Mouse (Mus musculus) layer of hippocampus, adult 18-20 months (tissue): ENCODE measurements around the gene Lrrc8a. TPM values are rescaled to one million over a fixed set of nuclear protein-coding genes. Genes with fewer than 3 reads are reported as not detected.
A peak's percentile ranks its signal among the peaks of the same experiment; 100 is the strongest.

Experiments used
- DNase-seq, 2 experiments: peaks; one replicate each; pipeline ENCODE4 v3.0.0; 2022; ENCODE audit warnings: low spot score in 2 of 2
- total RNA-seq, 2 experiments: library from RNA; stranded (reverse); gene quantifications; 2 replicates each; pipeline ENCODE4 v1.2.3; 2021

Lrrc8a gene
- total RNA-seq, 2 experiments from 2014 or later: 61.5 to 62.8 TPM

DNA sequence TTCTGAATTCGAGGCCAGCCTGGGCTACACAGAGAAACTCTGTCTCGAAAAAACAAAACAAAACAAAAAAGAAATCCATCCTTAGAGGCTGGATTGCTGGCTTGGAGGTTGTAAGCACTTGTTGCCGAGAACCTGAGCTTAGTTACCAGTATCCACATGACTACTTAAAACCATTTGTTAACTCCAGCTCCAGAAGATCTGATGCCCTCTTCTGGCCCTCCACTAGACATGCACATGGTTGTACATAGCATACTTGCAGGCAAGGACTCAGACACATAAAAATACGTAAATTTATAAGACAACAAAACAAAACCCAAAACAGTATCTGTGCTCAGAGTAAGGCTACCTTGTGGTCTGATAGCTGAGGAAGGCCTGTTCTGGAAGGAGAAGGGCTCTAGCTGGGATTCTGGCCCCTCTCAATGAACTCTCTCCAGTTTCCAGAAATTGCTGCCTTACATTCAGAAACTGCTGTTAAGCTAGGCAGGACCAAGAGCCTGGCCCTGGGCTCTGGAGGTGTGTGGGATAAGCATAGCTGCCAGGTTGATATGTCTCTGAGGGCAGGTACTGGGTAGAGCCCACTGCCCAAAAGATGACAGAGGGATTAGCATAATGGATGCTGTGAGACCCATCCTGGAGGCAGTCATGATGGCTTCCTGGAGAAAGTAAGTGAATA lies 23.7 kb downstream of the Lrrc8a start:
- DNase-seq: no peak

DNA sequence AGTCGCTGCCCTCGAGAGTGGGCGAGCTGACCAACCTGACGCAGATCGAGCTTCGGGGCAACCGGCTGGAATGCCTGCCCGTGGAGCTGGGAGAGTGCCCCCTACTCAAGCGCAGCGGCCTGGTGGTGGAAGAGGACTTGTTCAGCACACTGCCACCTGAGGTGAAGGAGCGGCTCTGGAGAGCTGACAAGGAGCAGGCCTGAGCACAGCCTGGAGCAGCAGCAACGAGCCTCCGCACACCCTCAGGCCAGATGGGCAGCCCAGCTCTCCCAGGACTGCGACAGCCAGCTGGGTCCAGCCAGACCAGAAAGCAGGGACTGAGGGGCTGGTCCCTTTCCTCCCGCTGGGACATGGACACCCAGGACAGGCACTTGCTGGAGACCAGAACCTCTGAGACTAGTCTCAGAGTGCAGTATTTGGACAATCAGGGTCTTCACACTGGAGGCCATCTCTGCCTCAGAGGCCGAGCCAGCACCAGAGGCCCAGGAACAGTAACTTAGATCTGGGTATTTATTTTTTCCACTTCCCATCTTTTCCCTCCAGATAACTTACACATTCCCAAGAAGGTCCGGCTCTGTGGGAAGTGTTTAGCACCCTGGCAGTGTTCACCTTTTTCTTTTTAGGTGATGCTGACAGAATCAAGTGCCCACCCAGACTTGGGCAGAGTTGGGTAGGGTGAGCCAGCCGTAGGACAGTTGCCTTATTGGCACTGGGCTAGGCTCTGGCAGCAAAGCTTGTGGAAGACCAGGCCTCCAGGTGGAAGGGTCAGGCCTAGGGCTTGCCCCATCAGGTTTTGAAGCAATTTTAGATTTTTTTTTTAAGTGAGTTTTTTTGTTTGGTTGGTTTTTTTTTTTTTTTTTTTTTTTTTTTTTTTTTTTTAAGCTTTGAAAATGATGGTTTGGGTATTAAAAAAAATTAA lies 24.7 kb downstream of the Lrrc8a start:
- DNase-seq: no peak

DNA sequence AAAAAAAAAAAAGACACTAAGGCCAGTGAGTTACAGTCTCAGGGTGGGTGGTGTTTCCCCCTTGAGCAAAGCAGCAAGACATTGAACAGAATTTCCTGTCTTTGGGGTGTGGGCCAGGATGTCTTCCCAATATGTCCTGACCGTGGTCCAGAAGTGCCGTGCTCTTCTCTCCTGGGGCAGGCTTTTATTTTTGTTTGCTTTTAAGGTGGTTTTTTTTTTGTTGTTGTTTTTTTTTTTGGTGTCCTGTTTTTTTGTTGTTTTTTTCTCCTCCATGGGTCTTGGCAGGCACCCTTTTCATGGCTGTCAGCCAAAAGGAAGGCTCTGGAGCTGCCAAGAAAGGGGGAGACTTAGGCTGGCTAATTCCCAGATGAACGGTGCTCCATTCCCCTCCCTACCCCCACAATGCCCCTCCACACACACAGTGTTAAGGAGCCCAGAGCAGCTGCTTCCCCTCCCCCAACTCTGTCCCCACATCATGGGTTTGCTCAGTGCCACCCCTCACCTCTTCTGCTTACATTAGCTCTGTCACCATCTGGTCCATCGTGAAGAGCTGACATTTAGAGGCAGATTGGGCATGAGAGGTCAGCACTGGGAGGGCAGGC lies 25.4 kb downstream of the Lrrc8a start:
- peak; percentile 28 to 68 for DNase-seq

DNA sequence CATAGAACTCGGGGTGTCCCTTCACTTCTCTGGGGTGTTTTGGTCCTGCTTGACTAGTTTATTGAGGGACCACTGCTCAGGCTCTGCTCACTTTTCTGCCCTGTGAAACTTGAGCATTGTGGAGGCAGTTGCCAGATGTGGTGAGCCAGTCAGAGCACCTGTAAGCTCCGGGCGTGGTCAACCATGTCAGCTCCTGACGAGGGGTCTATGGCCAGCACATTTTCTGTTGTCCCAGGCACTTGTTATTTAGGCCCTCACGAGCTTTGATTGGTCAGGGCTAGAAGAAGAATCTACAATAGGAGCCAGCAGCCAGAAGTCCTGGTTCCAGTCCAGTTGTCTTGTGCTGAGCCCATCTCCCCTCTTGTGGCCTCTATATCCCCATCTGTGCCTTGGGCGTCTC lies 26.3 kb downstream of the Lrrc8a start:
- no peak for DNase-seq

DNA sequence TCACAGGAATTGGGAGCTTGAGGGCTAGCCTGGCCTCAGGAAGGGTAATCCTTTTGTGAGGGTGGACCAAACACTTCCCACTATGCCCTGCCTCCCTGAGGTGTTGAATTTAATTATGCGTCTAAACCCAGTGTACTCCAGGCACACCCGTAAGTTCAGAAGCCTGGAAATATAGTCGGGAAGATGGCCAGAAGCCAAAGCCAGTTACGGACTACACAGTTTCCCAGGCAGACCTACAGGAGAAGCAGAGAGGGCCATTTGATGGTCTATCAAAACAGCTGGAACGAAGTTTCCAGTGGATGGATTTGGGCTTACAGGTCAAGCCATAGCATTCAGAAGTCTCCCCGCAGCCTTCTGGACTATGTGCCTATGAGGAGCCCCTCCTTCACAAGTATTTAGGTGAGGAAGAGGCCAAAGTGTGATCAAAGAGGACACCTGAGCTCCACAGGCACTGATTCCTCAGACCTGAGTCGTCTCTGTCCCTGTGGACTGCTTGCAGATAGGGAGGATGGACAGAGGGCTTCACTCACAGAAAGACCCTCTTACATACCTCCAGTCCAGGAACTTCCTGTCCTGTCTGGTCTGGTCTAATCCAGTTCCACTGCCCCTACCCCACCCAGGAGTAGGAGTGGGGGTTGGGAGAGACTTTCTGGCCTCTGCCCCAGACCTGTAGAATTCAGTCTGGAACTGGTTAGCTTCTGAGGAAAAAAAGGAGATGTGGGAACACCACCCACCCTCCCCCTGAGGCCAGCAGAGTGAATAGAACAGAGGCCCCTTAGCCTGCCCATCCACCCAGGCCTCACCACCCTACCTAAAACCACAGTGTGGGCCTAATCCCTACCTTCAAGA lies 27.4 kb downstream of the Lrrc8a start:
- no peak for DNase-seq

DNA sequence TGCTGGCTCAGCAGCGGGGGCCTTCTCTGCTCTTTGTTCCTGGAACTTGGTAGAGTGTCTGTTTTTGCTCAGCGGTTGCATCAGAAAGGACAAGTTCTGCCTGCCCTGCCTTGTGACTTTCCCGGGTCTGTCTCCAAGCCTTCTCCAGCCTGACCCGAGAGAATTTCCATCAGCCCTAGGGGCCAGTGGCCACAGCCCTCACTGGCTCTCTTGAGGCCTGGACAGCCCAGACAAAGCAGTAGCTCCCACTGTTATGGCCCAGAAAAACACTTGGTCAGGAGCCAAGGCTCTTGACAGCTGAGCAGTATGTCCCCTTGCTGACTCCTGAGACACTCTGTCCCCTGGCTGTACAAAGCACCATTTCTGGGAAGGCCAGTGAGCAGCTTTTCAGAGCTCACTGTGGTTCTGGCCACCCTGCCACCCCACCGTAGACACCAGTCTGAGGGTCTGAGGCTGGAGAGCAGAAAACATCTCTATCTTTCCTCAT lies 28.3 kb downstream of the Lrrc8a start, which contains the start of gene Phyhd1:
Phyhd1 (plus strand) TSS at position 437 of the 487 bp plus-strand sequence.
- DNase-seq: peak; percentile 27 to 90

DNA sequence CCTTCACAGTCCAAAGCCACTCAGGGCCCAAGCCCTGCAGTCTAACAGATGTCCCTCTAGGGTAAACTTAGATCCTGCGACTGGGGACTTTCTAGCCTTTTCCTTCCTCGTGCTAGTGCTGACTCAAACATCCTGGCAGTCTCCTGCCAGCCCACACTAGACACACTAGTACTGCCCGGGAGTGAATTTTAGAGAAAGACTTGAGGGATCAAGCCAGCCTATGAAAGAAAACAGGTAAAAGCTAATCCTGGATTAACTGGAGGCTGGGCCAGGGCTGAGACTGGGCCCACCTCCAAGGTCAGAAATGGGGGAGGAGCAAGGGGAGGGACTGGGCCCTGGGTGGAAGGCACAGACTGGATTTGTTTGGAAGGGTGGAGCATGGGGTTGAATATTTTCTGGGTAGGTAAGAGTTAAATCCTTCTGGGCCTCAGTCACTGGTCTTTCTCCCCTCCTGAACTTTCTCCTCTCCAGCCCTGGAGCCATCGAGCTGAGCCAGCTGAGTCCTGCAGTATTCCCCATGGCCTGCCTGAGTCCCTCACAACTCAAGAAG lies 29.0 kb downstream of the Lrrc8a start:
- peak in 1 of 2 experiments; percentile 47 for DNase-seq

DNA sequence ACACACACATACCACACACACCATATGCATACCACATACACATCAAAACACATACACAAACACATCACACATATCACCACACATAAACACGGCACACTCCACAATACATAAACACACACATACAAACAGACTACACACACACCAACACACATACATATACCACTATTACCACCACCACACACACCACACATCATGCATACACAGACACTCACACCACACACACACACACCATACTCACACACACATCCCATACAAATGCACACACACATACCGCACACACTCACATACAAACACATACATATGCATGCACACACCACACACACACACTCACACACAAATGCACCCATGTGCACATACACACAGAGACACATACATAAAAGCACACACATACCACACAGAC lies 30.0 kb downstream of the Lrrc8a start:
- no peak for DNase-seq

DNA sequence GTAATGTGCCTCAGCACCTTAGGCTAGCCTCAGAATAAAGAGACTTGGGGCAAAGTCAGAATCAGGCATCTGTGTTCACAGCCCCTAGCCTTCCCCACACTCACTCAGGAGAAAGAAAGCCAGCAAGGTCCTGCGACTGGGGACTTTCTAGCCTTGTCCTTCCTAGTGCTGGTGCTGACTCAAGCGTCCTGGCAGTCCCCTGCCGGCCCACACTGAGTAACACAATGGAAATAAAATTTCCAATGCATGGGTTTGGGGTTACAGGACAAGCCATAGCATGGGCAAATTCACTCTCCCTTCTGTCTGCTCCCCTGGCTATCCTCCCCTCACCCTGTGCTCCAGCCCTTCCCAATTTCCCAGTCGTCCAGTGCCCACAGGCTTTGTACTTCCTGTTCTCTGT lies 30.9 kb downstream of the Lrrc8a start:
- no peak for DNase-seq

DNA sequence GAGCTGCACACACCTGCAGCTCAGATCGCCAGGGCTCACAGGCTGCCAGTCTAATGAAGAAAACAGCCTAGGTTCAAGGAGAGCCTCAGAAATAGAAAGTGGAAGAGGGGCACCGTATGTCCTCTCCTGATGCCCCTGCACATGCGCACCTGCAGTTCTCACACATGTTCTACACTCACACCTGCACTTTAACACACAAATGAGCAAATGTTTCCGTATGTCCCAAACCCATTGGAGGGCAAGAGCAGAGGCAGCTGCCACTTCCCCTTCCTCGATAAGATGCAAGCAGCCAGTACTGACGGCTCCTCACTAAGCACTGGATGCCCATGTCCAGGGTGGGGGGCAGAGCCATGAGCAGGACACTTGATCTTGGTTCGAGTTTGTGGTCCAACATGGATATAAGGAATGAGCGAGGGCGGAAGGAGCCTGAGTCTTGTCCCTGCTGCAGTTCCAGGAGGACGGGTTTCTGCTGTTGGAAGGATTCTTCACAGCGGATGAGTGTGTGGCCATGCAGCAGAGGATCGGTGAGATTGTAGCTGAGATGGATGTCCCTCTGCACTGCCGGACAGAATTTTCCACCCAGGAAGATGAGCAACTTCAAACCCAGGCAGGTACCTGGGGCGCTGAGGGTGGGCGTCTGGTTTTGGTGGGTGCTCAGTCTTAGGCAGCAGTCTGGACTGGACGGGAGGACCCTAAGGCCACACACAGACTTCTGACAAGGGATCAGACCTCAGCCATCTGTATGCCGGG lies 31.9 kb downstream of the Lrrc8a start:
- no peak for DNase-seq

DNA sequence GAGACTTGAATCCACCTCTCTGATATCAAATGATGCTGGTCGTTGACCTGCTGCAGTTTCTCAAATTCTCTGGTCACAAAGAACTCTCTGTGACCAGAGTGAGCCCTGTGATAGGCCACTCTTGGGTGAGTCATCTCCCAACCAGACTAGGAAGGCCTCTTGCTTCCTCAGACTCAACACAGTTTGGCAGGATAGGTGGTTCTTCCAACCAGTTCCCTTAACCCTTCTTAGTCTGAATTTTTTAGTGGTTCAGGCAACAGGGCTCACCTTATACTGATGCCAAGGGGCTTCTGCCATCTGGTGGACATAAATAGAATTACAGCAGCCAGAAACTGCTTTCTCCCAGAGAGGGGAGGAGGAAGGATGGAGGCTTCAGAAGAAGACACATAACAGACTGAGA lies 32.6 kb downstream of the Lrrc8a start:
- peak; percentile 48 to 83 for DNase-seq

DNA sequence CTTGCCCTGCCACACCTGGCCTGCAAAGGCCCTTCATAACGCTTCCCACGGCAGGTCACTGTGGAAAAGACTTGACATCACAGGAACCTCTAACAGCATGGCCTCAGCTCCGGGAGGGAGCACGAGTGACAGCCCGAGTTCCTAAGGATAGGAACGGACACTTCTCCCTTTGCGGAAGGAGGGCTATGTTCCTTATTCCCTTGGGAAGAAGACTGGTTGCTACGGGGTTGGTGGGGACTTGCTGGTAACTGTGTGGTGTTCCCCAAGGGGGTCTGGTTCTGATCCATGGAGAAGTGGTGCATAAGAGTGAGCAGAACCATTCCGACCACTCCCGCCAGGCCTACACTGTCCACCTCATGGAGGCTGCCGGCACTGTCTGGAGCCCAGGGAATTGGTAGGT lies 43.2 kb downstream of the Lrrc8a start, which contains the start of gene Gm28038:
Gm28038 (plus strand) TSS at position 301 of the 400 bp plus-strand sequence.
- no peak for DNase-seq

DNA sequence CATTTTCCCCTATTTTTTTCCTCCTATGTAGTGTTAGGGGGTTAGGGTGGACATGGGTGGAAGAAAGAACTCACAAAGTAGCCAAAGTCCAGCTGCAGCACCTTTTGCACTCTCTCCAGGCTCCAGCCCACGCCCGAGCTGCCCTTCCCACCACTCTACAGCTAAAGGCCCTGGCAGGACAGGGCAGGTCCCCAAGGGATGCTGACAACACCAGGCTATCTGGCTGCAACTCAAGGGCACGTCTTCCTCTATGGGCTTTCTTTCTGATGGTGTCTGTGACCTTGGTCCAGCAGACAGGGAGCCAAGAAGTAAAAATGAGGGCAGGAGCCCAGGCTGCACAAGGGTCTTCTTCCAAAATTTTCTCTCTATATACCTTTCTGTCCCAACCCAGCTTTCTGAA lies 44.1 kb downstream of the Lrrc8a start:
- DNase-seq: no peak

DNA sequence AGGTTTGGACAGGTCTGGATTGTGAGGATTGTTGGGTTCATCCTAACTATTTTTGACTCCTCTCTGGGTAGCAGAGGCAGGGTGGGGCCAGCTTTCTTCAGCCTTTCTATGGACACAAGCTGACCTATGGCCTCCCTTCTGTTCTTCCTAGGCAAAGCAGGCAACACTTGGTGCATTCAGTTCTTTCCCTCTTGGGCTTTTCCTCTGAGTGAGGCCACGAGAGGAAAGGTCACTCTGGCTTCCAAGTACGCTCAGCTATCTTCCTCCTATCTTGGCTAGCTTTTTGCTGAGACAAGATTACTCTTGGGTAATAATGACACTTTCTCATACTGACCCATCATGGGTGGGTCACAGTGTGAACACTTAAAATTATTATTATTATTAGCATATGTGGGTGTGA lies 45.7 kb downstream of the Lrrc8a start:
- DNase-seq: no peak

DNA sequence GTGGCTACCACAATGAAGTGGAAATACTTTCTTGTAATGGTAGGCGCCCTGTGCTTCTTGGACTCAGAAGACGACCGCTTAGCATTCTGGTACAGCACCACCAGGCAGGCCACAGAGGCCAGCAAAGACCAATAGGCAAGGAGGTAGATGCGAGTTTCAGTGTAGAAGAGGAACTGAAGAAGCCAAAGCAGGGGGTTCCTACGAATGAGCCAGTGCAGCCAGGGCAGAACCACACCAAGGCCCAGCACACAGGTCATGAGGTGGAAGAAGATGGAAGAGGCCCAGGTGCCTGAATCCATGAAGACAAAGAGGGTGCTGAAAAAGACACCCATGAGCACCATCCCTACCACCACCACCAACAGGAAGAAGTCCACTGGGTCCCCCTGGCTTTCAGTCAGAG lies 47.5 kb downstream of the Lrrc8a start:
- no peak for DNase-seq

DNA sequence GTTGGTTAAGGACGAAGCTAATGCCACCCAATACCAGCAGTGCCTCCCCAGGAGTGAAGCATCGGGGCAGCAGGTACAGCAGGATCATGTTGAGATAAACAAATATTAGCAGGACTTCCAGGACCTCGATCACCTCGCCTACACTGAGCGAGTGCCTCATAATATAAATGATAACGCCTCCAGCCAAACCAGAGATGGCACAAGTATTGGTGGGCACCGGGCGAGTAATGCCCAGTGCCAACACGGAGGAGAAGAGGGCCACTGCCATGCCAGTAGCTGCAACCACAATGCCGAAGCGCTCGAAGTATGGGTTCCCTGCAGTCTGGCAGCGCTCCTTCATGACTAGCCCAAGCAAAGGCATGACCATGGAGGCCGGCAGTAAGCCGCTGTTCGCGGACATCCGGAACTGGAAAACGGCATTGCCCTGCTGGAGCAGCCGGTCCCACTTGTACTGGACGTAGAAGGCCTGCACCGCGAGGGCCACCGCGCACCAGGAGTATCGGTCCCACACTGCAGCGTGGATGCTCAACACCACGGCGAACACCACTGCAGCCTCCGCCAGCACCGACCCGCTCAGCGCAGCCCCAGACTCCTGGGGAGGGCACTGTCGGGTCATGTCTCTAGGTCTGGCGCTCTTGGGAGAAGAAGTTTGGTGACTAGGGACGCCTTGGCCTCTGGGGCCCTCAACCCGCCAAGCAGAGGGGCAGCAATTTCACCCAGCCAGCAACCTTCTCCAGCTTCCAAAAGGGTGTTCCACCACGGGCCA lies 48.1 kb downstream of the Lrrc8a start:
- DNase-seq: no peak

DNA sequence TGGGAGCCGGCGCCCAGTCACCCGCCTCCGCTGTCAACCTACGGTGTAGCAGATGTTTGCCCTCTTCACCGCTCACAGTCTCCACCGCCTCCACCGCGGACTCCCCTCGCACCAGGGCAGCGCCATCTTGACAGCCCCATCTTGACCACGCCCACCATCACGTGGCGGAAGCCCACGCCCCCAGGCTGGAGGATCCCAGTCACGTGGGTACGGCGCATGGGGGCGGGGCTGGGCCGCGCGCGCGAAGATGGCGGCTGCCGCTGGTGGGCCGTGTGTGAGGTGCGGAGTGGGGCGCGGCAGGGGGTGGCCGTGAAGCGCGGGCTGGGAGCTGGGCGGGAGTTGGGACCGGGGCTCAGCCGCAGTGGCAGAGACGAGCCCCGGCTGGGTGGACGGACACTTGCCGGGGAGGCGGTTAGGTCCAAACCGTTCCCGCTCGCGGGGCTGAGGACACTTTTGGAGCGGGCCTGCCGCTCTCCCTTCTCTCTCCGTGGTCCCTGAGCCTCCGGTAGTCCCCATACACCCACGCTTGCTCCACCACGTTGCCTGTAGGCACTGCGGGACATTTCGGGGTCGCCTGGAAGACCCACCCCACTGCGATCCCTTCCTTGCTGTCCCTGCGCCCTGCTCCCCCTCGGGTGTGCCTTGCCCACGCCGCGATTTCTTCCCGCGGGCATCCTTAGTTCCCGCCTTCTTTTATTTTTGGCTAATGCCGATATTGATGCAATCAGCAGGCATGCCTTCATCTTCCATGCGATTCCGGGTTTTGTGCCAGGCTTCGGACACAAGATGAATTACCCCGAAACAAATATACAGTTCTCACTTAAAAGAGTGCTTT lies 48.9 kb downstream of the Lrrc8a start, which contains the start of the genes Dolk and Nup188:
Dolk (minus strand) TSS at position 143 of the 835 bp plus-strand sequence.
Nup188 (plus strand) TSS at position 206 of the 835 bp plus-strand sequence.
- DNase-seq: peak; percentile 93 to 96

DNA sequence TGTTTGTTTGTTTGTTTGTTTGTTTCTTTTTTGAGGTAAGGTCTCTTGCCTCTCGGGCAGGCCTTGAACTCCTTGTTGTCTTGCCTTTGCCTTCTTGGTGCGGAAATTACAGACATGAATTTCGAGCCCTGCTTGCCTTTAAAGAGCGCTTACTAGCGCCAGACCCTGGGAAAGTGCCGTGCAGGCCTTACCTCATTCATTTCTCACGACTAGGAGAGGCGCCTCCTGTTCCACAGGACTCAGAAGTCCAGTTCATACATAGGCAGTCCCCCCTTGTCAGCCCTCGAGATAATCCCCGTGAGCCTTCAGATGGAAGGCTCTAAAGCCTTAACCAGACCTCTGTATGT lies 49.5 kb downstream of the Lrrc8a start:
- no peak for DNase-seq
